Mouse (Mus musculus): ENCODE results near the gene Sco1.
"Not testable (repeated sequence)": the region's sequence is repeated elsewhere in the genome, so short reads cannot be mapped to it uniquely, and the experiment has no call there.

Sco1 gene

GRCm38 (mm10) chr11:67052321-67052952 lies at the start of gene Sco1, which contains the start of gene Adprm:
Gene Sco1, plus strand, starts transcription at chr11:67052670.
Gene Adprm, minus strand, starts transcription at chr11:67052594.
- in situ Hi-C loops (cut with MboI) = no loop called here

GRCm38 (mm10) chr11:67002911-67003310 lies 49.6 kb upstream of the Sco1 start:
- in situ Hi-C loops (cut with MboI) = no loop called here

GRCm38 (mm10) chr11:67007961-67008360 lies 44.5 kb upstream of the Sco1 start:
- in situ Hi-C loops (cut with MboI) = no loop called here

GRCm38 (mm10) chr11:67008528-67008927 lies 43.9 kb upstream of the Sco1 start:
- in situ Hi-C loops (cut with MboI) = no loop called here

- in situ Hi-C loops (cut with MboI) = no loop called here
Observed at GRCm38 (mm10) chr11:67010430-67010829, 42.0 kb upstream of the Sco1 start.

GRCm38 (mm10) chr11:67011635-67012034 lies 40.8 kb upstream of the Sco1 start:
- in situ Hi-C loops (cut with MboI) = no loop called here

- in situ Hi-C loops (cut with MboI) = no loop called here
Observed at GRCm38 (mm10) chr11:67017801-67018591, 34.5 kb upstream of the Sco1 start.

GRCm38 (mm10) chr11:67019711-67020475 lies 32.6 kb upstream of the Sco1 start:
- in situ Hi-C loops (cut with MboI) = no loop called here

- in situ Hi-C loops (cut with MboI) = no loop called here
Observed at GRCm38 (mm10) chr11:67020948-67021347, 31.5 kb upstream of the Sco1 start.

GRCm38 (mm10) chr11:67022354-67023115 lies 29.9 kb upstream of the Sco1 start:
- in situ Hi-C loops (cut with MboI) = no loop called here

GRCm38 (mm10) chr11:67023191-67023590 lies 29.3 kb upstream of the Sco1 start:
- in situ Hi-C loops (cut with MboI) = not testable (repeated sequence)

- in situ Hi-C loops (cut with MboI) = no loop called here
Observed at GRCm38 (mm10) chr11:67023802-67024340, 28.6 kb upstream of the Sco1 start.

- in situ Hi-C loops (cut with MboI) = no loop called here
Observed at GRCm38 (mm10) chr11:67024867-67025477, 27.5 kb upstream of the Sco1 start, which contains the start of gene Tmem220. Gene Tmem220, plus strand, starts transcription at chr11:67025154.

- in situ Hi-C loops (cut with MboI) = no loop called here
Observed at GRCm38 (mm10) chr11:67030904-67031602, 21.4 kb upstream of the Sco1 start.

GRCm38 (mm10) chr11:67031603-67031915 lies 20.9 kb upstream of the Sco1 start:
- in situ Hi-C loops (cut with MboI) = no loop called here

GRCm38 (mm10) chr11:67034775-67035485 lies 17.5 kb upstream of the Sco1 start:
- in situ Hi-C loops (cut with MboI) = no loop called here

GRCm38 (mm10) chr11:67036229-67036628 lies 16.2 kb upstream of the Sco1 start:
- in situ Hi-C loops (cut with MboI) = no loop called here

GRCm38 (mm10) chr11:67036892-67037291 lies 15.6 kb upstream of the Sco1 start:
- in situ Hi-C loops (cut with MboI) = no loop called here

- in situ Hi-C loops (cut with MboI) = no loop called here
Observed at GRCm38 (mm10) chr11:67039799-67040198, 12.7 kb upstream of the Sco1 start.

GRCm38 (mm10) chr11:67040483-67040882 lies 12.0 kb upstream of the Sco1 start:
- in situ Hi-C loops (cut with MboI) = no loop called here
